Mouse (Mus musculus) limb, embryonic 12.5 days (tissue): ENCODE results near the gene Gm2007. TPM values are rescaled to one million over a fixed set of nuclear protein-coding genes. Genes with fewer than 3 reads are reported as not detected.
"Not testable (repeated sequence)": the region's sequence is repeated elsewhere in the genome, so short reads cannot be mapped to it uniquely, and the experiment has no call there.

Experiments
- ATAC-seq: fragments of 200-750 bp; cut with Nextera tagmentation; 2 replicates; pipeline ENCODE4 v1.8.0; 2017; ENCODE audit warnings: low read depth, moderate TSS enrichment; ENCODE audit not compliant: insufficient number of reproducible peaks, insufficient read depth, low FRiP score, low TSS enrichment
- H3K27ac ChIP-seq: fragments of 300-500 bp; sonication (generic); 2 replicates; pipeline ENCODE4 v1.5.1; 2016; ENCODE audit warnings: mild to moderate bottlenecking, moderate library complexity
- H3K27me3 ChIP-seq: fragments of 300-500 bp; sonication (generic); 2 replicates; pipeline ENCODE4 v1.6.1; 2016; ENCODE audit warnings: mild to moderate bottlenecking, moderate library complexity
- H3K36me3 ChIP-seq: fragments of 300-500 bp; sonication (generic); 2 replicates; pipeline ENCODE4 v1.6.1; 2016; ENCODE audit warnings: mild to moderate bottlenecking, moderate library complexity
- H3K4me1 ChIP-seq: fragments of 300-500 bp; sonication (generic); replicated peaks from 2 replicates; pipeline ENCODE4 v1.6.1; 2016
- H3K4me2 ChIP-seq: fragments of 300-500 bp; sonication (generic); 2 replicates; pipeline ENCODE4 v1.6.1; 2016; ENCODE audit warnings: mild to moderate bottlenecking, moderate library complexity
- H3K4me3 ChIP-seq: fragments of 300-500 bp; sonication (generic); replicated peaks from 2 replicates; pipeline ENCODE4 v1.5.1; 2016; ENCODE audit warnings: mild to moderate bottlenecking
- H3K9ac ChIP-seq: fragments of 300-500 bp; sonication (generic); replicated peaks from 2 replicates; pipeline ENCODE4 v1.6.1; 2016; ENCODE audit warnings: mild to moderate bottlenecking, moderate library complexity
- H3K9me3 ChIP-seq: fragments of 300-500 bp; sonication (generic); 2 replicates; pipeline ENCODE4 v1.6.1; 2016; ENCODE audit warnings: mild to moderate bottlenecking, moderate library complexity
- WGBS: fragments of 180-500 bp; shearing (Covaris S2); methylation state at CpG from one replicate; pipeline ENCODE4 v1.1.7; 2016; 5-methylcytosine and 5-hydroxymethylcytosine counted together
- polyA plus RNA-seq: library from polyadenylated mRNA; unstranded; fragments of >200 nt; fragmentation: Nextera tagmentation; extraction: Ambion mirVana; gene quantifications from 2 replicates; pipeline ENCODE4 v1.2.1, GENCODE M21; 2016

Gene Gm2007
- polyA plus RNA-seq, result not detected in 2 replicates

DNA sequence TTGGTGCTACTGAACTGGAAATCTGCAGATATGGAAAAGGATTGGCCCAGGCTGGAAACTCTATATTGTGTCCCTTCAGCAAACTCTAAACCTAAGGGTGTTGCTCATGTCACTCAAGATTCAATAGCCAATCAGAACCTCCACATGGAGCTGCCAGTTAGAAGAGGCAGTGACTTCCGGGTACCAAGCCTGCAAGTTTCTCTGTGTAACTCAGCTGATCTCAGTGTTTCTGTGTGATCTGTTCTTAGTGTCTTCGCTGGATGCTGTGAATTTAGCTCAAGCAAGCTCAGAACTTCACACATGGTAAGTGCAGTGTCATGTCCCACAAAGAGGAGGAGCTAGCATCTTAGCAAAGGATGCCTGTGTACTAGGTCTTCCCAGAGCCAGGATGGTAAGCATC lies at the start of gene Gm2007:
TSS of gene Gm2007 (plus strand) at position 301 of the 400 bp plus-strand sequence.
- not testable (repeated sequence) for H3K27ac ChIP-seq, H3K4me1 ChIP-seq, H3K4me2 ChIP-seq, H3K27me3 ChIP-seq, H3K9me3 ChIP-seq, ATAC-seq, H3K4me3 ChIP-seq, H3K9ac ChIP-seq, H3K36me3 ChIP-seq
- WGBS, result no CpG with 5 or more reads among the region's 2 CpGs

- WGBS, result no CpG with 5 or more reads among the region's 9 CpGs
- ATAC-seq, result not testable (repeated sequence)
Measured at GRCm38 (mm10) chr2:175703546-175703945, 37.8 kb upstream of the Gm2007 start, which contains the start of gene Zfp969. Gene Zfp969, minus strand, starts transcription at chr2:175703646.

DNA sequence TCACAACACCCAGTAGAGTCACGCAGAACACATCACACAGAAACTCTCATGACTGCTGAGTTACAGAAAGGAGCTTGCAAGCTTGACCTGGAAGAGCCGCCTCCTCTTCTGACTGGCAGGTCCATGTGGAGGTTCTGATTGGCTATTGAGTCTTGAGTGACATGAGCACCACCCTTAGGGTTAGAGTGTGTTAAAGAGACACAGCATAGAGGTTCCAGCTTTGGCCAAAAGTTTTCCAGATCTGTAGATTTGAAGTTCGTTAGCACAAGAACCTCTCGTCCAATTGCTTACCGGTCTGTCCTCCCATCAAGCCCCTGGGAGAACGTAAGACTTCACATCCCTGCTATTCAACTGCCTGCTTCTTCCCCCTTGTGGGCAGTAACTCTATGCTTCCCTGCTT lies 59.7 kb downstream of the Gm2007 start, which contains the start of gene Gm14288:
TSS of gene Gm14288 (minus strand) at position 101 of the 400 bp plus-strand sequence.
- not testable (repeated sequence) for H3K4me2 ChIP-seq, H3K4me3 ChIP-seq, H3K36me3 ChIP-seq, H3K9ac ChIP-seq, H3K9me3 ChIP-seq, H3K27ac ChIP-seq, H3K4me1 ChIP-seq, H3K27me3 ChIP-seq, ATAC-seq
- WGBS, result no CpG with 5 or more reads among the region's 6 CpGs

More at GRCm38 (mm10) chr2:175703546-175703945, 37.8 kb upstream of the Gm2007 start, which contains the start of gene Zfp969:
- H3K9ac ChIP-seq, H3K36me3 ChIP-seq, H3K9me3 ChIP-seq, H3K27me3 ChIP-seq, H3K4me1 ChIP-seq, H3K27ac ChIP-seq, H3K4me3 ChIP-seq, H3K4me2 ChIP-seq: not testable (repeated sequence)

Other genes starting within 250 kb of the Gm2007 start
- not detected in 2 replicates for gene Gm11007, start 97.6 kb upstream of the Gm2007 start, polyA plus RNA-seq
- gene Zfp969, start 37.9 kb upstream of the Gm2007 start, polyA plus RNA-seq, result 16.5 and 17.5 TPM in 2 replicates
- 5.8 and 6.7 TPM in 2 replicates for gene Gm14288, start 59.6 kb downstream of the Gm2007 start, polyA plus RNA-seq
- 18.5 and 22.7 TPM in 2 replicates for gene Gm6710, start 127.7 kb downstream of the Gm2007 start, polyA plus RNA-seq
- gene Zfp966, start 189.6 kb downstream of the Gm2007 start, polyA plus RNA-seq, result 5.7 and 6.2 TPM in 2 replicates
- 25.7 and 33.3 TPM in 2 replicates for gene Gm2026, start 223.8 kb downstream of the Gm2007 start, polyA plus RNA-seq